Mouse (Mus musculus): Measurements from ENCODE around the gene Ankrd16. TPM values are rescaled to one million over a fixed set of nuclear protein-coding genes. Genes with fewer than 3 reads are reported as not detected.
A peak's percentile ranks its signal among the peaks of the same experiment; 100 is the strongest.

The Ankrd16 gene
- total RNA-seq (2021), result 10 to 100 TPM; 27.3 to 31.1 TPM

GRCm38 (mm10) chr2:11777091-11778068, at the start of gene Ankrd16, which contains the start of gene Fbh1:
Gene Ankrd16, plus strand, starts transcription at chr2:11777876.
Gene Fbh1, minus strand, starts transcription at chr2:11777582.
- DNase-seq, result peak; percentile 100
- intact Hi-C loops (cut with DNase I), result loop anchor here (5.0 kb wide), 1 partner anchor 175 kb away; the partner anchor contains the start of gene Rbm17

- intact Hi-C loops (cut with DNase I), result no loop called here
- no peak for DNase-seq
Observed at GRCm38 (mm10) chr2:11729091-11729490, 48.6 kb upstream of the Ankrd16 start.

- intact Hi-C loops (cut with DNase I), result no loop called here
- DNase-seq, result no peak
Observed at GRCm38 (mm10) chr2:11732978-11733377, 44.7 kb upstream of the Ankrd16 start.

- no peak for DNase-seq
- intact Hi-C loops (cut with DNase I), result no loop called here
Observed at GRCm38 (mm10) chr2:11735853-11736252, 41.8 kb upstream of the Ankrd16 start.

- no peak for DNase-seq
- intact Hi-C loops (cut with DNase I), result no loop called here
Observed at GRCm38 (mm10) chr2:11738794-11739193, 38.9 kb upstream of the Ankrd16 start.

GRCm38 (mm10) chr2:11739516-11740051, 38.1 kb upstream of the Ankrd16 start:
- intact Hi-C loops (cut with DNase I), result no loop called here

GRCm38 (mm10) chr2:11762541-11762940, 15.1 kb upstream of the Ankrd16 start:
- intact Hi-C loops (cut with DNase I), result no loop called here

More at GRCm38 (mm10) chr2:11739516-11740051, 38.1 kb upstream of the Ankrd16 start:
- DNase-seq, result no peak

GRCm38 (mm10) chr2:11765694-11766093, 12.0 kb upstream of the Ankrd16 start:
- DNase-seq, result peak; percentile 40 to 65
- intact Hi-C loops (cut with DNase I), result no loop called here

More at GRCm38 (mm10) chr2:11762541-11762940, 15.1 kb upstream of the Ankrd16 start:
- DNase-seq, result no peak

- no peak for DNase-seq
- intact Hi-C loops (cut with DNase I), result no loop called here
Observed at GRCm38 (mm10) chr2:11766485-11767160, 11.1 kb upstream of the Ankrd16 start.

- DNase-seq, result peak in 1 of 2 experiments; percentile 10
- intact Hi-C loops (cut with DNase I), result no loop called here
Observed at GRCm38 (mm10) chr2:11767161-11767545, 10.5 kb upstream of the Ankrd16 start.

GRCm38 (mm10) chr2:11771701-11772100, 6.0 kb upstream of the Ankrd16 start:
- intact Hi-C loops (cut with DNase I), result no loop called here

GRCm38 (mm10) chr2:11772401-11772800, 5.3 kb upstream of the Ankrd16 start:
- DNase-seq, result no peak
- intact Hi-C loops (cut with DNase I), result no loop called here

More at GRCm38 (mm10) chr2:11771701-11772100, 6.0 kb upstream of the Ankrd16 start:
- DNase-seq, result no peak

GRCm38 (mm10) chr2:11774426-11774825, 3.2 kb upstream of the Ankrd16 start:
- intact Hi-C loops (cut with DNase I), result no loop called here
- no peak for DNase-seq

- DNase-seq, result no peak
- intact Hi-C loops (cut with DNase I), result loop anchor here (5.0 kb wide), 1 partner anchor 173 kb away; the partner anchor contains the start of gene Rbm17
Observed at GRCm38 (mm10) chr2:11775121-11775520, 2.6 kb upstream of the Ankrd16 start.

- intact Hi-C loops (cut with DNase I), result loop anchor here (5.0 kb wide), 1 partner anchor 174 kb away; the partner anchor contains the start of gene Rbm17
- DNase-seq, result no peak
Observed at GRCm38 (mm10) chr2:11776415-11776814, 1.3 kb upstream of the Ankrd16 start.

- peak; percentile 88 to 90 for DNase-seq
- intact Hi-C loops (cut with DNase I), result loop anchor here (5.0 kb wide), 1 partner anchor 176 kb away; the partner anchor contains the start of gene Rbm17
Observed at GRCm38 (mm10) chr2:11778087-11778823, 579 bp downstream of the Ankrd16 start.

- DNase-seq, result no peak
- intact Hi-C loops (cut with DNase I), result no loop called here
Observed at GRCm38 (mm10) chr2:11784159-11784558, 6.5 kb downstream of the Ankrd16 start.

GRCm38 (mm10) chr2:11794668-11795067, 17.0 kb downstream of the Ankrd16 start:
- DNase-seq, result no peak
- intact Hi-C loops (cut with DNase I), result loop anchor here (10.0 kb wide), 1 partner anchor 590 kb away; no protein-coding TSS in a partner anchor

GRCm38 (mm10) chr2:11797930-11798364, 20.3 kb downstream of the Ankrd16 start:
- DNase-seq, result no peak
- intact Hi-C loops (cut with DNase I), result loop anchor here (10.0 kb wide), 1 partner anchor 587 kb away; no protein-coding TSS in a partner anchor
